Mouse (Mus musculus) liver, postnatal 0 days (tissue): Measurements from ENCODE around the gene Tbc1d22b.

Experiments used
- CTCF ChIP-seq: sonication (generic); IDR thresholded peaks from 2 replicates; pipeline ENCODE4 v1.5.1; 2016; ENCODE audit warnings: antibody characterized with exemption, low read depth
- EP300 ChIP-seq: IDR thresholded peaks from 2 replicates; pipeline ENCODE4 v1.6.1; 2016; ENCODE audit warnings: antibody characterized with exemption, low read depth, mild to moderate bottlenecking

GRCm38 (mm10) chr17:29569831-29570230 is 20.2 kb downstream of the Tbc1d22b start:
- TF ChIP-seq CTCF (no peak), EP300 (no peak)
